Mouse (Mus musculus) adrenal gland, adult 2 months (tissue): ENCODE results near the gene Mis12. TPM values are rescaled to one million over a fixed set of nuclear protein-coding genes. Genes with fewer than 3 reads are reported as not detected.
A peak's percentile ranks its signal among the peaks of the same experiment; 100 is the strongest.

Experiments used
- DNase-seq: peaks from one replicate; pipeline ENCODE4 v3.0.0; 2021
- polyA plus RNA-seq: library from polyadenylated mRNA; depleted of rRNA; stranded (reverse); fragments of >200 nt; gene quantifications from 2 replicates; pipeline ENCODE4 v1.2.3, GENCODE M21; 2012; rRNA removed
- total RNA-seq, 2 experiments: library from RNA; stranded (reverse); gene quantifications; 2 replicates each; pipeline ENCODE4 v1.2.3; 2021

Mis12 gene
- total and polyA plus RNA-seq, 3 experiments, result 0.71 to 22.5 (median 16.8) TPM

DNA sequence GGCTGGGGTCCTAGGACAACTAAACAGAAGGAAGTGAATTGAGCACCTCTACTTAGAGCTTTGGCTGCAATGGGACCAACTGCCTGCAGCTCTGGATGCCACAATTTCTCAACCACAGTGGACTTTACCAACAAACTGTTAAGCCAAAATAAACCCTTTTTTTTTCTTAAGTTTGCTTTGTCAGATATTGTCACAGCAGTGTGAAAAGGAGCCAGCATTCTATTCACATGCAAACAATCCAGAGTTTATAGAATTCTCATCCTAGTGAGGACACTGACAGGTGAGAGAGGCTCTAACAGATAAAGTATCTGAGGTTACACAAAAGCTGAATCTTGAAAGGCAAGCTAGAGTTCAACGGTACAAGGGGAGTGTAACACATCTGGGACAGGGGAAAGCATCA, 2.4 kb upstream of the Mis12 start:
- no peak for DNase-seq

DNA sequence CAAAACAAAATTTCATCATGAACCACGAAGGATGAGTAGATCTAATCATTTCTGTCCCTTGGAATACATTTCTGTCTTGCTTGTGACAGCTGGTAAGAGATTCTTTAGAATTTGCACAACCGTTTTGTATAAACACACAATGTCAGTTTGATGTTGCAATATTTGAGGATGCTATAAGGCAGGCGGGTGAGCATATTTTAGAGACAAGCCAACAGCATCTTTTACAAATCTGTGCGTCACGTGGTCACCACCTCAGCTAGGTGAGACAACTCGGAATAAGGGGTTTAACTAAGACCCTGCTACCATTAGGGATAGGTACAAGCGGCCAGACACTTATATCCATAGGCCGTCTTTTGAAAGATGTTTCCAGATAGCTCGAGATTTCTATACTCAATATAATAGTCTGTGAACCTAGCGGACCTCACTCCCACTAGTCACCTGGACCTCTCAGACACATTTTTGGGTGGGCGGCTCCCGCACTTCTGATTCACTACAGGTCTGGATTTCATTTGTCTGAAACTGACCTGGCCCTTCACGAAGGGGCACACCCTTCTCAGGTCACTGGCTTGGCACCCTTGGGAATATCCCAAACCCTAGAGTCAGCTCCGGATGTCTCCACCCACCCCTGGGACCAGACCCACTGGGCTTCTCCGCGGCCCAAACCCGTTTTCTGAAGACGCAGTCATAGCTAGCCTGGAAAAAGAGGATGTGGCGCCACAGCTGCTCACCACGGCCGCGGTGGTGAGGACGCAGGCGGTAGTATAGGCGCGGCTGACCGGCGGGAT, 803 bp upstream of the Mis12 start:
- no peak for DNase-seq

DNA sequence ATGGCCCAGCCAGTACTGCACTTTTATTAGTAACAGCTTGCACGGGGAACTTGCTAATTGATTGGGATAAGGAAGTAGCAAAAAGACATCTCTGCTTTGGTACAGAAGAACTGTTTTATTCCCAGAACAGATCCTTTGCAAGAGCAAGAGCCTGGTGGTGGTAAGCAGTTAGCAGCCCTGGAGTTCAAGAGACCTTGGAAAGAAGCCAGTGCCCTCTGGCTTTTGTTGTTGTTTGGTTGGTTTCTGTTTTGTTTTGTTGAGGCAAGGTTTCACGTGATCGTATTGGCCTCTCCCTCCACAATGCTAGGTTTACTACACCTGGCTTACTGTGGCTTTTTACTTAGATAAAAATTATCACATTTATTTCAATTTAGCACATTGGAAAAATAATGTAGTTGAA, 8.9 kb downstream of the Mis12 start:
- peak; percentile 18 for DNase-seq

GRCm38 (mm10) chr11:71029403-71030118, 10.2 kb downstream of the Mis12 start:
- DNase-seq, result no peak

GRCm38 (mm10) chr11:71032070-71032469, 12.7 kb downstream of the Mis12 start:
- no peak for DNase-seq

DNA sequence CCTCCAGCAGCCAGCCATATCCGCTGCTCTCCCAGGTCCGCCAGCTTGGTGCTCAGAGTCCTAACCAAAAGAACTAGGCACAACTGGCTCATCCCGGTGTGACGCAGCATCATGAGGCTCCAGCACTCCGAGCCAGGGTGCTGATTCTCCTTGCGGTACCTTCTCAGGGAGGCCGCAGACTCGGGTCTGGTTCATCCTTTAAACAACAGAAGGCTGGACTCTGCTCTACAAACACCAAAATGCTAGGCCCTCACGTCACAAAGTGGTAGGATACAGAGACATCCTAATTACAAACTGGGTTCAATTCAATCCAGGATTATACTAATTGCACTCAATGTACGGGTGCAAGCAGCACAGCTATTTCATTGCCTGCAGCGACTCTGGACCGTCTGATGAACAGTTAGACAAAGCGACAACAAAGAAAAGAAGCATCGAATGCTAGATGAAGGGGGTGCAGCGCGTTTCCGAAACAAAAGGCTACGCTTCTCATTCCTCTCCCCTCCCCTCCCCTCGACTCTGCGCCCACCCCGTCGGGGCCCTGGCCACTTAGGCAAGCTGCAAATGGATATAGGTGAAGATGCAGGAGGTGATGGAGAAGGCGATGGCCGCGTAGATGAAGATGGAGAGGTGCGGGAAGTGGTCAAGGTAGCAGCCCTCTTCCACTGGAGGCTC, 13.2 kb downstream of the Mis12 start:
- DNase-seq, result no peak

DNA sequence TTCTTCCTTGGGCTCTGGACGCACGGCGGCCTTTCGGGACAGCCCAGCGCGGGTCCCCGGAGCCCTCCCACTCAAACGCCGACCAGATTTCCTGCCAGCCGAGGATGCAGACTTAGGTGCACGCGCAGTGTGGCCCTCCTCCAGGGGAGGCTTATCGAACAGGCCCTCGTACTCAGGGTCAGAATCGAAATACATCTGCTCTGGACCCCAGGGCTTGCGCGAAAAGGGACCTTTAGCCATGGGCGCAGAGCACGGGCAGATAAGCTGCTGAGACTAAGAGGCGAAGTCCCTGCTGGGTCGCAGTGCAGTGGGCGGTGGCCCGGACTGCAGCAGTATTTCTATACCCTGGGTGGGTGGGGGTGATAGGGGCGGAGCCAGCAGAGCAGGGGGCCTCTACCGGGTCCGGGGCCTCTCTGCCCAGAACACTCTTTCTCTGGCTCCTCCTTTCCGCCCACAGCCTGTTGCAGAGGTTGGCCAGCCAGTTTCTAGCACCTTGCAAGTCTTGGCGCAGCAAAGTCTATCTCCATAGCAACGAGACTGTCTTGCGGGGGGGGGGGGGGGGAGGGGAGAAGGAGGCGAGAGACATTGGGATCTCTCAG, 13.9 kb downstream of the Mis12 start, which contains the start of gene 6330403K07Rik:
6330403K07Rik (minus strand) TSS at position 351 of the 599 bp plus-strand sequence.
- DNase-seq, result peak; percentile 24

- peak; percentile 59 for DNase-seq
Measured at GRCm38 (mm10) chr11:71039526-71040298, 20.3 kb downstream of the Mis12 start.

DNA sequence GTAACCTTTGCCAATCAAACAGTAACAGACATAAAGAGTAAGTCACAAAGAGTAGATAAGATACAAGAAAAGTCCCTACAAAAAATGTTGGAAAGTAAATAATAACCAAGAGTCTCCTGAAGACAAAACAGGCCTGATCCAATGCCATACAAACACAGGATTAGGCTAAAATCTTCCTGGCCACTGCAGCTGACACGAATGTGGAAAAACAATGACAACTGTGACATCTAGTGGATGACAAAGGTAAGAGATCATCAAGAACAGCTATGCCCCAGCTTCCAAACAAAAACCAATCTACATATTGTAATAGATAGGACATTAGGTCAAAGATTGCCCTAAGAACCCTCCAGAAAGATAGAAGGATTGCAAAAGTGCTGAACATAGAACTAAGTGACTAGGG, 33.1 kb downstream of the Mis12 start:
- peak; percentile 11 for DNase-seq

- no peak for DNase-seq
Measured at GRCm38 (mm10) chr11:71076342-71076741, 56.9 kb downstream of the Mis12 start.

Other genes starting within 250 kb of the Mis12 start
- gene Scimp, start 207.0 kb upstream of the Mis12 start, total RNA-seq, result 1 to 10 TPM in 1 of 2 experiments, under 1 TPM in 1; 0.81 to 3.5 TPM
- gene Scimp, start 207.0 kb upstream of the Mis12 start, polyA plus RNA-seq, result 1.2 and 1.3 TPM in 2 replicates
- gene Rabep1, start 174.8 kb upstream of the Mis12 start, total RNA-seq, result 100 to 1,000 TPM; 141 to 170 TPM
- 21.3 and 25.9 TPM in 2 replicates for gene Rabep1, start 174.8 kb upstream of the Mis12 start, polyA plus RNA-seq
- gene Nup88, start 49.6 kb upstream of the Mis12 start, total RNA-seq, result 10 to 100 TPM; 47.7 to 51.7 TPM
- gene Nup88, start 49.6 kb upstream of the Mis12 start, polyA plus RNA-seq, result 15.3 and 19.2 TPM in 2 replicates
- gene Rpain, start 49.4 kb upstream of the Mis12 start, total RNA-seq, result 10 to 100 TPM; 20.2 to 25.2 TPM
- 10.2 and 15.9 TPM in 2 replicates for gene Rpain, start 49.4 kb upstream of the Mis12 start, polyA plus RNA-seq
- 100 to 1,000 TPM; 209 to 250 TPM for gene C1qbp, start 36.6 kb upstream of the Mis12 start, total RNA-seq
- gene C1qbp, start 36.6 kb upstream of the Mis12 start, polyA plus RNA-seq, result 901 and 1,116 TPM in 2 replicates
- gene Dhx33, start 15.2 kb upstream of the Mis12 start, total RNA-seq, result 10 to 100 TPM; 20.4 to 35.6 TPM
- gene Dhx33, start 15.2 kb upstream of the Mis12 start, polyA plus RNA-seq, result 28.0 and 46.2 TPM in 2 replicates
- 10 to 100 TPM; 81.4 to 86.1 TPM for gene Derl2, start 230 bp downstream of the Mis12 start, total RNA-seq
- gene Derl2, start 230 bp downstream of the Mis12 start, polyA plus RNA-seq, result 8.4 and 9.1 TPM in 2 replicates
- 10 to 100 TPM in 1 of 2 experiments, 1 to 10 TPM in 1; 7.8 to 13.8 TPM for gene 6330403K07Rik, start 13.9 kb downstream of the Mis12 start, total RNA-seq
- gene 6330403K07Rik, start 13.9 kb downstream of the Mis12 start, polyA plus RNA-seq, result 7.4 and 9.2 TPM in 2 replicates
- gene Nlrp1a, start 125.1 kb downstream of the Mis12 start, total RNA-seq, result 1 to 10 TPM; 1.4 to 1.9 TPM
- gene Nlrp1a, start 125.1 kb downstream of the Mis12 start, polyA plus RNA-seq, result not detected in 2 replicates
- gene Nlrp1b, start 211.1 kb downstream of the Mis12 start, total RNA-seq, result under 1 TPM; 0.40 to 0.45 TPM
- 0.10 and 0.11 TPM in 2 replicates for gene Nlrp1b, start 211.1 kb downstream of the Mis12 start, polyA plus RNA-seq